Mouse (Mus musculus) thymus, postnatal 10 days (tissue): ENCODE data around the gene Ppp1r27.
A peak's percentile ranks its signal among the peaks of the same experiment; 100 is the strongest.
"Not testable (repeated sequence)": the region's sequence is repeated elsewhere in the genome, so short reads cannot be mapped to it uniquely, and the experiment has no call there.

Experiments
- DNase-seq, 2 experiments: peaks; one replicate each; pipeline ENCODE4 v3.0.0; 2021; ENCODE audit warnings: low spot score in 2 of 2

Gene Ppp1r27

GRCm38 (mm10) chr11:120575940-120576339 lies 25.0 kb upstream of the Ppp1r27 start:
- no peak for DNase-seq

- no peak for DNase-seq
Observed at GRCm38 (mm10) chr11:120575046-120575445, 24.1 kb upstream of the Ppp1r27 start.

- no peak for DNase-seq
Observed at GRCm38 (mm10) chr11:120574278-120574600, 23.3 kb upstream of the Ppp1r27 start.

- no peak for DNase-seq
Observed at GRCm38 (mm10) chr11:120573585-120574277, 22.8 kb upstream of the Ppp1r27 start.

- DNase-seq, result peak; percentile 99
Observed at GRCm38 (mm10) chr11:120572752-120573584, 22.0 kb upstream of the Ppp1r27 start, which contains the start of gene P4hb. Gene P4hb (minus strand): TSS chr11:120573253.

- no peak for DNase-seq
Observed at GRCm38 (mm10) chr11:120572417-120572751, 21.5 kb upstream of the Ppp1r27 start.

GRCm38 (mm10) chr11:120571754-120572416 lies 21.0 kb upstream of the Ppp1r27 start:
- DNase-seq, result no peak

GRCm38 (mm10) chr11:120571122-120571521 lies 20.2 kb upstream of the Ppp1r27 start:
- no peak for DNase-seq

- DNase-seq, result no peak
Observed at GRCm38 (mm10) chr11:120568324-120568723, 17.4 kb upstream of the Ppp1r27 start.

- no peak for DNase-seq
Observed at GRCm38 (mm10) chr11:120565114-120565513, 14.2 kb upstream of the Ppp1r27 start.

GRCm38 (mm10) chr11:120562949-120563348 lies 12.0 kb upstream of the Ppp1r27 start:
- DNase-seq, result no peak

- no peak for DNase-seq
Observed at GRCm38 (mm10) chr11:120560952-120561728, 10.2 kb upstream of the Ppp1r27 start.

- not testable (repeated sequence) for DNase-seq
Observed at GRCm38 (mm10) chr11:120558843-120559242, 7.9 kb upstream of the Ppp1r27 start.

- DNase-seq, result no peak
Observed at GRCm38 (mm10) chr11:120555260-120555659, 4.3 kb upstream of the Ppp1r27 start.

GRCm38 (mm10) chr11:120554834-120555233 lies 3.9 kb upstream of the Ppp1r27 start:
- DNase-seq, result no peak

GRCm38 (mm10) chr11:120552736-120553135 lies 1.8 kb upstream of the Ppp1r27 start:
- DNase-seq, result no peak

- DNase-seq, result no peak
Observed at GRCm38 (mm10) chr11:120549986-120550809, 734 bp downstream of the Ppp1r27 start.

- peak; percentile 92 to 97 for DNase-seq
Observed at GRCm38 (mm10) chr11:120549168-120549945, 1.6 kb downstream of the Ppp1r27 start, which contains the start of gene Mcrip1. Gene Mcrip1 (minus strand): TSS chr11:120549727.

GRCm38 (mm10) chr11:120548786-120549167 lies 2.2 kb downstream of the Ppp1r27 start:
- no peak for DNase-seq

- no peak for DNase-seq
Observed at GRCm38 (mm10) chr11:120548214-120548613, 2.7 kb downstream of the Ppp1r27 start.
